Mouse (Mus musculus): ENCODE results near the gene Gtf2a1l. TPM values are rescaled to one million over a fixed set of nuclear protein-coding genes. Genes with fewer than 3 reads are reported as not detected.
A peak's percentile ranks its signal among the peaks of the same experiment; 100 is the strongest.

The Gtf2a1l gene
- polyA plus RNA-seq (2015; fragmentation: Nextera tagmentation; extraction: Ambion mirVana): 0.39 and 0.49 TPM in 2 replicates

- ATAC-seq: peak; percentile 61; the same call in 1 of the 2 replicates
- Histone ChIP-seq H3K4me2 (ENCODE audit: low read length) (peak within 1 kb of the TSS; percentile 30), H3K4me1 (ENCODE audit: control insufficient read depth, insufficient read depth, low read length) (peaks cover 8% of the 10 kb centered on the region; the same call in 1 of the 2 replicates), H3K27me3 (ENCODE audit: control insufficient read depth, insufficient read depth, low read depth, low read length) (no peaks in the 10 kb centered on the region), H3K4me3 (ENCODE audit: low read depth, low read length) (no peak within 1 kb of the TSS), H3K36me3 (ENCODE audit: control insufficient read depth, insufficient read depth, low read length) (no peaks in the 10 kb centered on the region), H3K9ac (ENCODE audit: low read depth, low read length) (no peak within 1 kb of the TSS), H3K27ac (ENCODE audit: low read length) (no peak within 1 kb of the TSS), H3K9me3 (replicated peaks; ENCODE audit: control insufficient read depth, low read length, poor library complexity, severe bottlenecking) (no peaks in the 10 kb centered on the region)
- 38% methylated on average over 21 of the region's 21 CpGs for WGBS
Observed at GRCm38 (mm10) chr17:88668452-88668851, at the start of gene Gtf2a1l. Gtf2a1l (plus strand) TSS chr17:88668660.

DNA sequence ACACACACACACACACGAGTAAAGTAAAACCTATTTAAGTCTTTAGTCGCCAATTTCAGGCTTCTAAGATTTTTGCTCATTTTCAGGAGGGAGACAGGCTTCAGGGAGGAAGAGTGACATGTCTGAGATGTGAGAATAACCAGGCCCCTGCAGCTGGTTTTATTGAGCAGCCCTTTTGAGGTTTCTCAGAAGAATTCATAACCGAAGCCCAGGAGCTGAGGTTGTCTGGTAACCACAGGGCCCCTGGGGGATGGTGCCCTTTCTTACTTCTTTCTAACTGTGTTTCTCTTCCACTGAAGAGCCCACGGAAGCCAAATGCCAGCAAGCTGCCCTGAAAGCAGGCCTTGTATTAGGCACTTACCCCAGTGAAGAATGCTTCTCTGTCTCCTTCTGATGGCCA lies 47.5 kb upstream of the Gtf2a1l start:
- no peak for ATAC-seq
- WGBS: 79% methylated on average over 4 of the region's 4 CpGs
- no peak overlapping the region for H3K4me2 ChIP-seq (ENCODE audit: low read length)
- H3K9ac ChIP-seq (ENCODE audit: low read depth, low read length): no peak overlapping the region
- H3K4me1 ChIP-seq (ENCODE audit: control insufficient read depth, insufficient read depth, low read length): no peaks in the 10 kb centered on the region
- no peak overlapping the region for H3K27ac ChIP-seq (ENCODE audit: low read length)
- no peaks in the 10 kb centered on the region; the same call in 1 of the 2 replicates for H3K9me3 ChIP-seq (replicated peaks; ENCODE audit: control insufficient read depth, low read length, poor library complexity, severe bottlenecking)
- H3K4me3 ChIP-seq (ENCODE audit: low read depth, low read length): no peak overlapping the region
- no peaks in the 10 kb centered on the region for H3K27me3 ChIP-seq (ENCODE audit: control insufficient read depth, insufficient read depth, low read depth, low read length)
- no peaks in the 10 kb centered on the region for H3K36me3 ChIP-seq (ENCODE audit: control insufficient read depth, insufficient read depth, low read length)

GRCm38 (mm10) chr17:88621374-88621773 lies 47.1 kb upstream of the Gtf2a1l start:
- no peaks in the 10 kb centered on the region for H3K27me3 ChIP-seq (ENCODE audit: control insufficient read depth, insufficient read depth, low read depth, low read length)
- H3K4me1 ChIP-seq (ENCODE audit: control insufficient read depth, insufficient read depth, low read length): no peaks in the 10 kb centered on the region
- H3K36me3 ChIP-seq (ENCODE audit: control insufficient read depth, insufficient read depth, low read length): no peaks in the 10 kb centered on the region
- H3K9me3 ChIP-seq (replicated peaks; ENCODE audit: control insufficient read depth, low read length, poor library complexity, severe bottlenecking): no peaks in the 10 kb centered on the region; the same call in 1 of the 2 replicates
- H3K9ac ChIP-seq (ENCODE audit: low read depth, low read length): no peak overlapping the region
- H3K4me2 ChIP-seq (ENCODE audit: low read length): no peak overlapping the region
- H3K4me3 ChIP-seq (ENCODE audit: low read depth, low read length): no peak overlapping the region
- H3K27ac ChIP-seq (ENCODE audit: low read length): no peak overlapping the region
- 84% methylated on average over 3 of the region's 3 CpGs for WGBS
- ATAC-seq: no peak

GRCm38 (mm10) chr17:88622711-88623110 lies 45.7 kb upstream of the Gtf2a1l start:
- no peak for ATAC-seq
- Histone ChIP-seq H3K4me2 (ENCODE audit: low read length) (no peak overlapping the region), H3K4me1 (ENCODE audit: control insufficient read depth, insufficient read depth, low read length) (no peaks in the 10 kb centered on the region), H3K27me3 (ENCODE audit: control insufficient read depth, insufficient read depth, low read depth, low read length) (no peaks in the 10 kb centered on the region), H3K36me3 (ENCODE audit: control insufficient read depth, insufficient read depth, low read length) (no peaks in the 10 kb centered on the region), H3K4me3 (ENCODE audit: low read depth, low read length) (no peak overlapping the region), H3K27ac (ENCODE audit: low read length) (no peak overlapping the region), H3K9me3 (replicated peaks; ENCODE audit: control insufficient read depth, low read length, poor library complexity, severe bottlenecking) (no peaks in the 10 kb centered on the region; the same call in 1 of the 2 replicates), H3K9ac (ENCODE audit: low read depth, low read length) (no peak overlapping the region)
- WGBS: 81% methylated on average over 1 of the region's 1 CpGs

DNA sequence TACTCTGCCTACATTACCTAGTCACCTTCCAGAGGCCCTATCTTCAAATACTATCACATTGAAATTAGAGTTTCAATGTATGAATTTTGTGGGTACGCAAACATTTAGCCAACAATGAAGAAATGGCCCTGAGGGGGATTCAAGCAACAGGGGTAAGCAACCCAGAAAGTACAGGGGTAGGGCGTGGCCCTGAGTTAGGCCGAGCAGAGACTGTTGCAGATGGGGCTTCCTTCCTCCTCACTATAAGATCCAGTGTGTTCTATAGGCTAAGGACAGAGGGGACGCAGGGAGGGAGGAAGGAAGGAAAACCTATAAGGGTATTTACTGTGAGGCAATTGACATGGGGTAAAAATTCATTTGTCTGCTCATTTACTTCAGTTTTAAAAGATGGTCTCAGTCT lies 44.1 kb upstream of the Gtf2a1l start:
- no peak overlapping the region for H3K9ac ChIP-seq (ENCODE audit: low read depth, low read length)
- H3K4me1 ChIP-seq (ENCODE audit: control insufficient read depth, insufficient read depth, low read length): peaks cover 4% of the 10 kb centered on the region; the same call in 1 of the 2 replicates
- 97% methylated on average over 4 of the region's 4 CpGs for WGBS
- no peak overlapping the region for H3K27ac ChIP-seq (ENCODE audit: low read length)
- no peak overlapping the region for H3K4me2 ChIP-seq (ENCODE audit: low read length)
- H3K36me3 ChIP-seq (ENCODE audit: control insufficient read depth, insufficient read depth, low read length): no peaks in the 10 kb centered on the region
- H3K4me3 ChIP-seq (ENCODE audit: low read depth, low read length): no peak overlapping the region
- H3K27me3 ChIP-seq (ENCODE audit: control insufficient read depth, insufficient read depth, low read depth, low read length): no peaks in the 10 kb centered on the region
- ATAC-seq: no peak
- H3K9me3 ChIP-seq (replicated peaks; ENCODE audit: control insufficient read depth, low read length, poor library complexity, severe bottlenecking): no peaks in the 10 kb centered on the region; the same call in 1 of the 2 replicates

DNA sequence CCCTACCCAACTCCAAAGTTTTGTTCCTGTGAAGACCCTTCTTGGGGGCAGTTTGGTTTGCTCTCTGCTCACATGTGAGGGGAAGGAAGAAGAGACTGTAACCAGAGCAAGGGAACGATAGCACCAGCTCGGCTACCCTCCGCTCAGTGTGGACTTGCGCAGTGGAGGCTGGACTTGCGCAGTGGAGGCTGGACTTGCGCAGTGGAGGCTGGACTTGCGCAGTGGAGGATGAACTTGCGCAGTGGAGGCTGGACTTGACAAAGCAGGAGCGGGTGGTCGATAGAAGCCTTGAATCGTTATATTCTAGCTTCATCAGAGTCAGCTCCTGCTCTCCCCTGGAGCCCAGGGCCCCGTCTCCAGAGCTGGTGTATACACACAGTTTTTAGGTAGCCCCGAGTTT lies 43.1 kb upstream of the Gtf2a1l start:
- Histone ChIP-seq H3K9ac (ENCODE audit: low read depth, low read length) (no peak overlapping the region), H3K4me3 (ENCODE audit: low read depth, low read length) (no peak overlapping the region), H3K27ac (ENCODE audit: low read length) (no peak overlapping the region), H3K4me2 (ENCODE audit: low read length) (no peak overlapping the region), H3K9me3 (replicated peaks; ENCODE audit: control insufficient read depth, low read length, poor library complexity, severe bottlenecking) (no peaks in the 10 kb centered on the region; the same call in 1 of the 2 replicates), H3K27me3 (ENCODE audit: control insufficient read depth, insufficient read depth, low read depth, low read length) (no peaks in the 10 kb centered on the region), H3K36me3 (ENCODE audit: control insufficient read depth, insufficient read depth, low read length) (no peaks in the 10 kb centered on the region), H3K4me1 (ENCODE audit: control insufficient read depth, insufficient read depth, low read length) (peaks cover 10% of the 10 kb centered on the region; the same call in 1 of the 2 replicates)
- no peak for ATAC-seq
- WGBS: 93% methylated on average over 13 of the region's 13 CpGs

GRCm38 (mm10) chr17:88625931-88626330 lies 42.5 kb upstream of the Gtf2a1l start:
- 81% methylated on average over 7 of the region's 7 CpGs for WGBS
- H3K9me3 ChIP-seq (replicated peaks; ENCODE audit: control insufficient read depth, low read length, poor library complexity, severe bottlenecking): no peaks in the 10 kb centered on the region; the same call in 1 of the 2 replicates
- no peak for ATAC-seq
- peaks cover 14% of the 10 kb centered on the region; the same call in 1 of the 2 replicates for H3K4me1 ChIP-seq (ENCODE audit: control insufficient read depth, insufficient read depth, low read length)
- no peaks in the 10 kb centered on the region for H3K36me3 ChIP-seq (ENCODE audit: control insufficient read depth, insufficient read depth, low read length)
- no peak overlapping the region for H3K4me2 ChIP-seq (ENCODE audit: low read length)
- no peaks in the 10 kb centered on the region for H3K27me3 ChIP-seq (ENCODE audit: control insufficient read depth, insufficient read depth, low read depth, low read length)
- no peak overlapping the region for H3K27ac ChIP-seq (ENCODE audit: low read length)
- no peak overlapping the region for H3K4me3 ChIP-seq (ENCODE audit: low read depth, low read length)
- no peak overlapping the region for H3K9ac ChIP-seq (ENCODE audit: low read depth, low read length)

DNA sequence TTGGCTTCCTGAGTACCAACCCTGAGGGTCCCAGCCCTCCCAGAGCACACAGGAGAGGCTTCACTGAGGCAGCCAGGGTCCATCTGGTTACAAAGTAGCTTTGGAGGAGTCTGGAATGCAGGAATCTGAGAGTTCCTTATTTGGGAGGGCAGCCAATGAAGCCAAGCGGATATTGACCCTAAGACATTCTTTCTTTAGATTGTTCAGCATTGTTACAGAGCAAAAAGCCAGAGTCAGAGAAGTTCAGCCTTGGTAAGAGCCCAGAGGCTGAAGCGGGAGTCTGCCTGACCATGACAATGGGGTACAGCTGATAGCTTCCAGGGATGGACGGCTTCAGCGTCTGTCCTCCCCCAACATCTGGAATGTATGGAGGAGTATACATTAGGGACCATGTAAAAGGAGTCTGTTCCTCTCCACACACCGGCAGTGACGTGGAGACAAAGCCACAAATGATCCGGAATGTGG lies 42.1 kb upstream of the Gtf2a1l start:
- Histone ChIP-seq H3K4me1 (ENCODE audit: control insufficient read depth, insufficient read depth, low read length) (peaks cover 14% of the 10 kb centered on the region; the same call in 1 of the 2 replicates), H3K36me3 (ENCODE audit: control insufficient read depth, insufficient read depth, low read length) (no peaks in the 10 kb centered on the region), H3K9ac (ENCODE audit: low read depth, low read length) (no peak overlapping the region), H3K4me2 (ENCODE audit: low read length) (no peak overlapping the region), H3K9me3 (replicated peaks; ENCODE audit: control insufficient read depth, low read length, poor library complexity, severe bottlenecking) (no peaks in the 10 kb centered on the region; the same call in 1 of the 2 replicates), H3K27ac (ENCODE audit: low read length) (no peak overlapping the region), H3K27me3 (ENCODE audit: control insufficient read depth, insufficient read depth, low read depth, low read length) (no peaks in the 10 kb centered on the region), H3K4me3 (ENCODE audit: low read depth, low read length) (no peak overlapping the region)
- no peak for ATAC-seq
- WGBS: 46% methylated on average over 7 of the region's 7 CpGs

- H3K4me1 ChIP-seq (ENCODE audit: control insufficient read depth, insufficient read depth, low read length): peaks cover 14% of the 10 kb centered on the region; the same call in 1 of the 2 replicates
- 83% methylated on average over 7 of the region's 7 CpGs for WGBS
- H3K9me3 ChIP-seq (replicated peaks; ENCODE audit: control insufficient read depth, low read length, poor library complexity, severe bottlenecking): no peaks in the 10 kb centered on the region; the same call in 1 of the 2 replicates
- ATAC-seq: no peak
- H3K36me3 ChIP-seq (ENCODE audit: control insufficient read depth, insufficient read depth, low read length): no peaks in the 10 kb centered on the region
- H3K4me3 ChIP-seq (ENCODE audit: low read depth, low read length): no peak overlapping the region
- no peak overlapping the region for H3K27ac ChIP-seq (ENCODE audit: low read length)
- H3K4me2 ChIP-seq (ENCODE audit: low read length): no peak overlapping the region
- no peaks in the 10 kb centered on the region for H3K27me3 ChIP-seq (ENCODE audit: control insufficient read depth, insufficient read depth, low read depth, low read length)
- no peak overlapping the region for H3K9ac ChIP-seq (ENCODE audit: low read depth, low read length)
Observed at GRCm38 (mm10) chr17:88627150-88627549, 41.3 kb upstream of the Gtf2a1l start.

Measured in midbrain, embryonic 16.5 days (tissue).